ENCODE assay signal across 17 mouse cellular contexts in the genomic region with DNA sequence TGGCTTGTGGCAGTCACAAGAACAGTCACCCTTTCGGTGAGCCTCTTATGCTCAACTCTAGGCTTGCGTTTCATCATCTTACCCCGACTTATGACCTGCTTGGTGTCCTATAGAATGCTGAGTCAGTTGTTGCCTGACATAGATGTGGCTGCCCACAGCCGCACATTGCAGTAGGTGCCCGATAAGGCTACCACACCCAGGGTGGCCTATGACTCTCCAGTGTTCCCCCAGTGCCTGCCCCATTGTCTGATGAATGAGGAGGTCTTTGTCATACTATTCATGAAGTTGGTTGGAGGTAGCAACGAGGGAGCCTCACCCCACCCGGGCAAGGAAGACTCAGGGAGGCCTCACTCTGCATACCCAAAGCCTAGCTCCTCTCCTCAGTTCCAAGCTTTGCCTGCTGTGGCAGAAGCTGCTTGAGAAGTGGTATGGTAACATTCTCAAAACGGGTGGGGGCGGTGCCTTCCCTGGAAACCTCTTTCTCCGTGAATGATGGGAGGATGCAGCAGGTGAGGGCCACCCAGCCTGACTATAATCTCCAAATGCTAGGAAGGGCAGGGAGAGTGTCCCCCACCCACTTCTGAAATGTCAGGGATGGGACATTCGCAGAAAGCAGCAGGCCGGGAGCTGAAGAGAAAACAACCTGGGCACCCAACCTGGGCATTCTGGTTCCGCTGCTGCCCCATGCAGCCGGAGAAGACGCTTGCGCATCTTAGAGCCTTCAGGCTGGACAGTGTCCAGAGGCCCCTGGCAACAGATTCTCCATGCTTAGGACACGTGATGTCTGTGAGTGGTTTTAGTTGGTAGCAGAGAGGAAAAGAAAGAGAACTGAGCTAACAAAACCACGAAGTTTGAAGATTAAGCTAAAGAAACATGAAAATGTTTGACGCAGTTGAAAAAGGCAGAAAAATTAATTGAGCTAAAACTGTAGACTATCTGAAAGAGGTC. TPM values are rescaled to one million over a fixed set of nuclear protein-coding genes. Genes with fewer than 3 reads are reported as not detected.
DNase-seq lines count a peak whose midpoint lies in the region; ATAC-seq and TF ChIP-seq lines count a peak whose summit lies in the region.
"Had no signal": no experiment of that assay in that cellular context is flagged by ENCODE, and none has a peak within 500 bp of the region (broad histone marks: within the 10 kb centered on the region; RNA-seq: fewer than 3 reads in every experiment).

No protein-coding gene starts in this region.

- 0 out of 2 replicates have a peak overlapping the region, but pooled peaks have one; percentile 35 for H3K27ac ChIP-seq in heart, embryonic 11.5 days (ENCODE audit: low read depth, low read length)
- H3K27ac ChIP-seq in ES-E14 (ENCODE audit: insufficient read depth, low read depth, low read length, poor library complexity, severe bottlenecking) = no peak overlapping the region; the same call in 1 of the 2 replicates
- peak overlapping the region; percentile 81 for H3K27ac ChIP-seq in liver, embryonic 16.5 days (ENCODE audit: low read length)
- H3K27ac ChIP-seq: kidney, embryonic 15.5 days had no signal

- no peak overlapping the region for H3K9ac ChIP-seq in heart, embryonic 11.5 days (ENCODE audit: low read depth, low read length)
- no peak overlapping the region for H3K9ac ChIP-seq in ES-E14 (ENCODE audit: insufficient read depth, low read depth, low read length, poor library complexity, severe bottlenecking)
- peak overlapping the region; percentile 37; the same call in 1 of the 2 replicates for H3K9ac ChIP-seq in liver, embryonic 16.5 days (ENCODE audit: low read depth, low read length)
- H3K9ac ChIP-seq: kidney, embryonic 15.5 days; lung, embryonic 14.5 days had no signal

- intact Hi-C loops in gastrocnemius, postnatal 14 days (cut with DNase I; ENCODE audit: low total_unique reads) = no loop called here

- no peaks in the 10 kb centered on the region for H3K27me3 ChIP-seq in heart, embryonic 11.5 days (ENCODE audit: control insufficient read depth, insufficient read depth, low read length)
- H3K27me3 ChIP-seq in liver, embryonic 16.5 days (ENCODE audit: control insufficient read depth, insufficient read depth, low read depth, low read length) = no peaks in the 10 kb centered on the region
- H3K27me3 ChIP-seq: kidney, embryonic 15.5 days had no signal

- in situ Hi-C loops in ES-E14 (cut with MboI; ENCODE audit: low sequenced_read_pairs in 2 of 2, unreplicated experiment in 2 of 2) = no loop called here

- WGBS in heart, embryonic 11.5 days (ENCODE audit: insufficient replicate concordance) = 77% methylated on average over 19 of the region's 19 CpGs
- WGBS in liver, embryonic 16.5 days (ENCODE audit: insufficient replicate concordance) = 51% methylated on average over 19 of the region's 19 CpGs

- H3K9me3 ChIP-seq in heart, embryonic 11.5 days (replicated peaks; ENCODE audit: control insufficient read depth, low read length) = no peaks in the 10 kb centered on the region
- no peaks in the 10 kb centered on the region for H3K9me3 ChIP-seq in ES-E14 (ENCODE audit: control insufficient read depth, insufficient read depth, low read depth, low read length)
- no peaks in the 10 kb centered on the region for H3K9me3 ChIP-seq in liver, embryonic 16.5 days (replicated peaks; ENCODE audit: control insufficient read depth, low read length)
- H3K9me3 ChIP-seq: kidney, embryonic 15.5 days had no signal

- ATAC-seq in heart, embryonic 11.5 days (replicated peaks; ENCODE audit: insufficient number of reproducible peaks, low FRiP score, low TSS enrichment) = peak; percentile 73; the same call in 1 of the 2 replicates
- ATAC-seq in erythroid progenitor cell, adult 5-6 weeks (replicated peaks; ENCODE audit: low FRiP score, poor library complexity, severe bottlenecking) = peak; percentile 95
- ATAC-seq in liver, embryonic 16.5 days (ENCODE audit: low read depth) = peak; percentile 100
- ATAC-seq: forebrain, embryonic 14.5 days; Patski had no signal

- no peak overlapping the region for H3K4me3 ChIP-seq in heart, embryonic 11.5 days (ENCODE audit: low read depth, low read length)
- H3K4me3 ChIP-seq in ES-E14 (ENCODE audit: insufficient read depth in 1 of 2, low read depth in 1 of 2, low read length in 2 of 2, poor library complexity in 1 of 2, severe bottlenecking in 1 of 2) = no peak overlapping the region
- no peak overlapping the region for H3K4me3 ChIP-seq in liver, embryonic 16.5 days (ENCODE audit: low read depth, low read length)
- H3K4me3 ChIP-seq: kidney, embryonic 15.5 days had no signal

- H3K36me3 ChIP-seq in heart, embryonic 11.5 days (ENCODE audit: control insufficient read depth, insufficient read depth, low read length) = no peaks in the 10 kb centered on the region
- H3K36me3 ChIP-seq in ES-E14 (ENCODE audit: control insufficient read depth, insufficient read depth, low read length, poor library complexity, severe bottlenecking) = no peaks in the 10 kb centered on the region
- H3K36me3 ChIP-seq in liver, embryonic 16.5 days (ENCODE audit: control insufficient read depth, insufficient read depth) = no peaks in the 10 kb centered on the region
- H3K36me3 ChIP-seq: kidney, embryonic 15.5 days had no signal

- H3K4me2 ChIP-seq in heart, embryonic 11.5 days = no peak overlapping the region
- H3K4me2 ChIP-seq in liver, embryonic 16.5 days (ENCODE audit: low read depth, low read length) = peak overlapping the region; percentile 38
- H3K4me2 ChIP-seq: kidney, embryonic 15.5 days; lung, embryonic 14.5 days; midbrain, embryonic 11.5 days had no signal

- no peak for DNase-seq in heart, adult 9 months (ENCODE audit: low spot score in 2 of 2)
- no peak for DNase-seq in ES-E14 (ENCODE audit: low read depth, low spot score)
- DNase-seq in layer of hippocampus, postnatal 25 days (ENCODE audit: extremely low spot score in 1 of 2, low spot score in 1 of 2) = no peak
- no peak for DNase-seq in gastrocnemius, postnatal 14 days
- DNase-seq in frontal cortex, adult 2 months (ENCODE audit: extremely low spot score in 1 of 2, low spot score in 1 of 2) = no peak
- DNase-seq: adrenal gland, postnatal 14 days; cerebellum, adult 11-12 months; heart, postnatal 4 days; lung, embryonic 14.5 days; thymus, postnatal 14 days had no signal

- peaks cover 30% of the 10 kb centered on the region for H3K4me1 ChIP-seq in heart, embryonic 11.5 days (ENCODE audit: control insufficient read depth, insufficient read depth, low read length)
- peaks cover 5 to 14% of the 10 kb centered on the region in 2 experiments; a peak in 2 of 4 replicates for H3K4me1 ChIP-seq in ES-E14 (ENCODE audit: control insufficient read depth in 2 of 2, insufficient read depth in 2 of 2, low read length in 2 of 2, poor library complexity in 1 of 2)
- peaks cover 26% of the 10 kb centered on the region for H3K4me1 ChIP-seq in liver, embryonic 16.5 days (ENCODE audit: control insufficient read depth, low read depth, low read length)

TF ChIP-seq in ES-E14, 5 proteins besides CTCF, POLR2A, EP300 and RAD21:
- TF ChIP-seq HCFC1 (IDR thresholded peaks at IDR 0.05; ENCODE audit: borderline replicate concordance, insufficient read depth, low read length) = no peak
- TF ChIP-seq ZC3H11A (IDR thresholded peaks at IDR 0.05; ENCODE audit: borderline replicate concordance, low read depth, low read length) = no peak
- TF ChIP-seq CHD2 (IDR thresholded peaks at IDR 0.05; ENCODE audit: low read depth, low read length) = no peak
- TF ChIP-seq MAFK (IDR thresholded peaks at IDR 0.05; ENCODE audit: insufficient read depth, low read depth, low read length) = peak; percentile 54; the same call in 1 of the 2 replicates
- no peak for TF ChIP-seq ZNF384 (IDR thresholded peaks at IDR 0.05; ENCODE audit: low read depth, low read length)

RNA-seq across cellular contexts. Expression of a gene that starts 4.8 kb away (rescaled TPM):
- 13.0 and 19.7 TPM in 2 replicates for polyA plus RNA-seq in heart, embryonic 11.5 days (2014; fragmentation: Nextera tagmentation; extraction: Ambion mirVana)
- 3.9 and 4.9 TPM in 2 replicates for total RNA-seq in ES-E14 (2012; rRNA removed)
- total RNA-seq in erythroid progenitor cell, adult 5-6 weeks (2015; ENCODE audit: low replicate concordance) = 2.1 and 4.3 TPM in 2 replicates
- total RNA-seq in erythroid progenitor cell, adult 5-6 weeks (2017; ENCODE audit: low replicate concordance) = 2.4 TPM in 1 of 2 replicates, not detected in the other
- 0.13 and 0.25 TPM in 2 replicates for polyA plus RNA-seq in liver, embryonic 16.5 days (2015; fragmentation: Nextera tagmentation; extraction: Ambion mirVana)
- 10 to 100 TPM; 86.3 to 89.3 TPM for total RNA-seq in layer of hippocampus, postnatal 25 days (2021)
- total RNA-seq in gastrocnemius, postnatal 14 days (2021) = 1 to 10 TPM; 9.7 to 9.8 TPM
- 75.1 and 105 TPM in 2 replicates for polyA plus RNA-seq in frontal cortex, adult 2 months (2012; rRNA removed)
- polyA plus RNA-seq: Patski had no signal

Comparison
In these comparisons a context has a peak if more than half of its experiments do, and no peak if none do; other contexts are left out.
1. RNA of a gene that starts 4.8 kb away (total RNA-seq): 86.3 to 89.3 TPM in layer of hippocampus, postnatal 25 days; 9.7 to 9.8 TPM in gastrocnemius, postnatal 14 days, 3.9 to 4.9 TPM in ES-E14 and 2.1 to 4.3 TPM in erythroid progenitor cell, adult 5-6 weeks; every median in the first group is over 4 times any median in the second.
2. Peak in every context shown above with its lines, with median percentiles within 50 percentile points of each other: ATAC-seq.